Mouse (Mus musculus): ENCODE results near the gene Tbx4.

- no peak for TF ChIP-seq POLR2A (IDR thresholded peaks at IDR 0.05; ENCODE audit: low read depth, low read length)
- TF ChIP-seq CTCF (conservative IDR thresholded peaks at IDR 0.05 in 1 of 2, IDR thresholded peaks at IDR 0.05 in 1 of 2; ENCODE audit: low read depth in 2 of 2, low read length in 2 of 2), result no peak
- TF ChIP-seq ZMIZ1 (IDR thresholded peaks at IDR 0.05; ENCODE audit: low read depth, low read length), result no peak
- no peak for TF ChIP-seq MEF2A (IDR thresholded peaks at IDR 0.05; ENCODE audit: borderline replicate concordance, low read depth, low read length)
- TF ChIP-seq MAFK (IDR thresholded peaks at IDR 0.05; ENCODE audit: insufficient replicate concordance, low read length), result no peak
- no peak for TF ChIP-seq HCFC1 (IDR thresholded peaks at IDR 0.05; ENCODE audit: low read depth, low read length)
- no peak for TF ChIP-seq CHD1 (IDR thresholded peaks at IDR 0.05; ENCODE audit: low read depth, low read length)
- no peak for TF ChIP-seq UBTF (IDR thresholded peaks at IDR 0.05; ENCODE audit: low read depth, low read length)
- TF ChIP-seq NELFE (IDR thresholded peaks at IDR 0.05; ENCODE audit: low read depth, low read length), result no peak
- no peak for TF ChIP-seq RAD21 (IDR thresholded peaks at IDR 0.05; ENCODE audit: low read depth, low read length)
- no peak for TF ChIP-seq PAX5 (IDR thresholded peaks at IDR 0.05; ENCODE audit: low read length)
- no peak for TF ChIP-seq TBP (conservative IDR thresholded peaks at IDR 0.05; ENCODE audit: low read depth, low read length)
- no peak for TF ChIP-seq MAZ (IDR thresholded peaks at IDR 0.05; ENCODE audit: low read depth, low read length)
- TF ChIP-seq USF2 (conservative IDR thresholded peaks at IDR 0.05; ENCODE audit: low read depth, low read length), result no peak
These were observed 41.9 kb downstream of the Tbx4 start for GRCm38 (mm10) chr11:85928106-85928505.
